Mouse (Mus musculus) lung, embryonic 14.5 days (tissue): Measurements from ENCODE around the gene Nek6. TPM values are rescaled to one million over a fixed set of nuclear protein-coding genes. Genes with fewer than 3 reads are reported as not detected.
A peak's percentile ranks its signal among the peaks of the same experiment; 100 is the strongest.

Experiments used
- ATAC-seq: fragments of 200-750 bp; cut with Nextera tagmentation; 2 replicates; pipeline ENCODE4 v1.8.0; 2017; ENCODE audit warnings: mild to moderate bottlenecking, moderate TSS enrichment, moderate library complexity; ENCODE audit not compliant: insufficient read depth
- DNase-seq: peaks from one replicate; pipeline ENCODE4 v3.0.0-alpha.2; 2015
- H3K27ac ChIP-seq: fragments of 300-500 bp; sonication (generic); 2 replicates; pipeline ENCODE4 v1.5.1; 2014; ENCODE audit warnings: low read depth, mild to moderate bottlenecking, moderate library complexity
- H3K27me3 ChIP-seq: fragments of 300-500 bp; sonication (generic); 2 replicates; pipeline ENCODE4 v1.6.1; 2014; ENCODE audit warnings: low read length, control low read depth; ENCODE audit not compliant: insufficient read depth
- H3K36me3 ChIP-seq: fragments of 300-500 bp; sonication (generic); 2 replicates; pipeline ENCODE4 v1.6.1; 2014; ENCODE audit warnings: control low read depth; ENCODE audit not compliant: insufficient read depth
- H3K4me1 ChIP-seq: fragments of 300-500 bp; sonication (generic); 2 replicates; pipeline ENCODE4 v1.6.1; 2014; ENCODE audit warnings: antibody characterized with exemption, control low read depth; ENCODE audit not compliant: insufficient read depth
- H3K4me2 ChIP-seq: fragments of 300-500 bp; sonication (generic); 2 replicates; pipeline ENCODE4 v1.6.1; 2014; ENCODE audit warnings: mild to moderate bottlenecking
- H3K4me3 ChIP-seq: fragments of 300-500 bp; sonication (generic); 2 replicates; pipeline ENCODE4 v1.5.1; 2014; ENCODE audit warnings: low read depth, low read length
- H3K9ac ChIP-seq: fragments of 300-500 bp; sonication (generic); 2 replicates; pipeline ENCODE4 v1.6.1; 2014
- H3K9me3 ChIP-seq: fragments of 300-500 bp; sonication (generic); 2 replicates; pipeline ENCODE4 v1.6.1; 2016; ENCODE audit warnings: low read depth, low read length, control low read depth
- CTCF ChIP-seq: IDR thresholded peaks from 2 replicates; pipeline ENCODE4 v1.5.1; 2016; ENCODE audit warnings: antibody characterized with exemption, low read depth
- WGBS: fragments of 180-500 bp; shearing (Covaris S2); extraction: QIAGEN DNeasy Blood & Tissue Kit; methylation state at CpG from one replicate; pipeline ENCODE4 v1.1.7; 2014; 5-methylcytosine and 5-hydroxymethylcytosine counted together
- polyA plus RNA-seq: library from polyadenylated mRNA; unstranded; fragments of >200 nt; fragmentation: Nextera tagmentation; extraction: Ambion mirVana; gene quantifications from 2 replicates; pipeline ENCODE4 v1.2.1, GENCODE M21; 2014

Gene Nek6
- polyA plus RNA-seq, 1 experiment from 2014 or later: 134 TPM

GRCm38 (mm10) chr2:38555659-38556058, 44.2 kb downstream of the Nek6 start:
- peaks cover 47% of the 10 kb centered on the region for H3K36me3 ChIP-seq
- no peaks in the 10 kb centered on the region for H3K9me3 ChIP-seq
- ATAC-seq: no peak
- H3K4me2 ChIP-seq: no peak overlapping the region
- no peak for DNase-seq
- WGBS: 74% methylated on average over 4 of the region's 4 CpGs
- TF ChIP-seq CTCF: no peak
- no peaks in the 10 kb centered on the region for H3K27me3 ChIP-seq
- no peak overlapping the region for H3K4me3 ChIP-seq
- H3K9ac ChIP-seq: no peak overlapping the region
- H3K4me1 ChIP-seq: no peaks in the 10 kb centered on the region
- no peak overlapping the region for H3K27ac ChIP-seq

GRCm38 (mm10) chr2:38556721-38557120, 45.3 kb downstream of the Nek6 start:
- Histone ChIP-seq H3K4me1 (no peaks in the 10 kb centered on the region), H3K4me2 (no peak overlapping the region), H3K36me3 (peaks cover 46% of the 10 kb centered on the region), H3K4me3 (no peak overlapping the region), H3K27ac (no peak overlapping the region), H3K9me3 (no peaks in the 10 kb centered on the region), H3K9ac (no peak overlapping the region), H3K27me3 (no peaks in the 10 kb centered on the region)
- DNase-seq: no peak
- ATAC-seq: no peak
- 80% methylated on average over 3 of the region's 3 CpGs for WGBS
- TF ChIP-seq CTCF: no peak

DNA sequence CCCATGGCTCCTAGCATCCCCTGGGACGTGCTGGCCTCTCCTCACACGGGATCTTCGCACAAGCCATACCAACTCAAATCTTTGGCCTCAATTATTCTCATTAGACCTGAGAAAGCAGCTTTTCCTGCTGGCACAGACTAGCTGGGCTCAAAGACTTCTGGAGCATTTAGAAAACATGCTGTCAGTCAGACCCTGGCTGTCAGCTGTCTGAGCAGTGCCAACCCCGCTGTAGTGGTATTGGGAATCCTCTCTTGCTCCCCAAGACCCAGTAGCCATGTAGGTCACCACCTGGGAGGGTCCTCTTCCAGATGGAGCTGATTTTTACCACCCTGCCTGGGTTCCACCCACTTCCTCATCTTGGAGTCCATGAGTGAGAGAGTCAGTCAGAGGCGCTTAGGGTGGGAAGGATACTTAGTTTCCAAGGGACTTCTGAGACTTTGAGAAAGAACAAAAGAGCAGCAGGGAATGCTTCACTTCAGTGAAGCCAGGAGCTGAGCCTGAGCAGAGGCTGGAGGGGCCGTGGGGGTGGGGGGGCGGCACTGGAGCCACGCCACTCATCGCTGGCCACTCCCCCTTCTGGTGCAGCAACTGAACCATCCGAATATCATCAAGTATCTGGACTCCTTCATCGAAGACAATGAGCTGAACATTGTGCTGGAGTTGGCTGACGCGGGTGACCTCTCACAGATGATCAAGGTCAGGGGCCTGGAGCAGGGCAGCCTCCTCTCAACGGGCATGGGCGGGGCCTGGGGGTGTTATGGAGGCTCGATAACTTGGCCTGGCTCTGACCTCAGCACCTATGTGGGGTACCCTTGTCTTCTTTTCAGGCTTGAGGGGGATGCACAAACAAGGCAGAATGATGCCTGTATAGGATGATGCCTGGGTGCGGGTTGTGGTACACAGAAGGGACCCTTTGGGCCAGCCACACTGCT, 49.1 kb downstream of the Nek6 start:
- DNase-seq: no peak

GRCm38 (mm10) chr2:38562596-38562995, 51.2 kb downstream of the Nek6 start:
- H3K9me3 ChIP-seq: no peaks in the 10 kb centered on the region
- H3K4me2 ChIP-seq: no peak overlapping the region
- WGBS: 84% methylated on average over 4 of the region's 4 CpGs
- DNase-seq (no peak), ATAC-seq (no peak)
- H3K4me3 ChIP-seq: no peak overlapping the region
- no peak overlapping the region for H3K27ac ChIP-seq
- no peak overlapping the region for H3K9ac ChIP-seq
- no peak for TF ChIP-seq CTCF
- no peaks in the 10 kb centered on the region for H3K27me3 ChIP-seq
- H3K36me3 ChIP-seq: peaks cover 61% of the 10 kb centered on the region
- no peaks in the 10 kb centered on the region for H3K4me1 ChIP-seq

More for the DNA sequence above, 49.1 kb downstream of the Nek6 start:
- WGBS: 78% methylated on average over 17 of the region's 17 CpGs
- Histone ChIP-seq H3K9ac (no peak overlapping the region), H3K36me3 (peaks cover 49% of the 10 kb centered on the region), H3K4me3 (no peak overlapping the region), H3K4me2 (no peak overlapping the region), H3K27ac (no peak overlapping the region), H3K9me3 (no peaks in the 10 kb centered on the region), H3K4me1 (no peaks in the 10 kb centered on the region), H3K27me3 (no peaks in the 10 kb centered on the region)
- ATAC-seq: 0 out of 2 replicates have a peak, but pooled peaks have one; percentile 14
- no peak for TF ChIP-seq CTCF

DNA sequence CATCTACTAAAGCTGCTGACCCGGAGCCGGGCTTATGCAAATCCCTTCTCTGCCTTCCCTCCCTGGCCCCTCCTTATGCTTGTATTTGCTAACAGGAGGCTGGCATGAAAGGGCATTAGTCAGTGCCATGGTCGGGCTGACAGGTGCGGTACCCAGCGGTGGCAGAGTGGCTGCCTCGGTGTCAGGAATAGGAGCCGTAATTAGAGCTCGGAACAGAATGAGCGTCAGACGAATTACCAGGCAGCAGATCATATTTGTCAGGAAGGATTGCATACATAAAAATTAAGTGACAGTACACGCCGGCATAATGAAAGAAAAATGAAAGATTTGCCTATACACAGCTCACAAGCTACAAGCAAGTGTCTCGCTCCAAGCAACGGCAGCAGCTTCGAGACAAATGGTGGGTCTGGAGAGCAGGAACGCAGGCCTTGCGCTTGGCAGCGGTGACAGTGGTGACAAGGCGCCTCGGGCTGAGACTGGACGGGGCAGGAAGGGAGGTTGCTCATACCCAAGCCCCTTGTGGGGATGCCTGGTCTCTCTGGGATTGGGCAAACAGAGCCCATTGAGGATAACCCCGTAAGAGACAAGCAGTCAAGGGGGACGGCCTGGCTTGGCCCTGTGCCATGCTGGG, 60.6 kb downstream of the Nek6 start:
- Histone ChIP-seq H3K27me3 (no peaks in the 10 kb centered on the region), H3K27ac (no peak overlapping the region), H3K4me3 (no peak overlapping the region), H3K9ac (no peak overlapping the region), H3K4me1 (no peaks in the 10 kb centered on the region), H3K36me3 (peaks cover 82% of the 10 kb centered on the region), H3K4me2 (no peak overlapping the region), H3K9me3 (no peaks in the 10 kb centered on the region)
- no peak for TF ChIP-seq CTCF
- WGBS: 85% methylated on average over 23 of the region's 23 CpGs
- no peak for DNase-seq
- no peak for ATAC-seq

- TF ChIP-seq CTCF: no peak
- Histone ChIP-seq H3K36me3 (peaks cover 79% of the 10 kb centered on the region), H3K27me3 (no peaks in the 10 kb centered on the region), H3K4me3 (no peak overlapping the region), H3K27ac (no peak overlapping the region), H3K4me1 (peaks cover 11% of the 10 kb centered on the region), H3K9ac (no peak overlapping the region), H3K9me3 (no peaks in the 10 kb centered on the region), H3K4me2 (no peak overlapping the region)
- ATAC-seq: no peak
- WGBS: 89% methylated on average over 2 of the region's 2 CpGs
- no peak for DNase-seq
Observed at GRCm38 (mm10) chr2:38574697-38575096, 63.3 kb downstream of the Nek6 start.
